Mouse (Mus musculus) embryonic facial prominence, embryonic 13.5 days (tissue): ENCODE data around the gene Olig3. TPM values are rescaled to one million over a fixed set of nuclear protein-coding genes. Genes with fewer than 3 reads are reported as not detected.
A peak's percentile ranks its signal among the peaks of the same experiment; 100 is the strongest.
"Not testable (repeated sequence)": the region's sequence is repeated elsewhere in the genome, so short reads cannot be mapped to it uniquely, and the experiment has no call there.

Source experiments
- ATAC-seq: fragments of 200-750 bp; cut with Nextera tagmentation; 2 replicates; pipeline ENCODE4 v1.8.0; 2017; ENCODE audit warnings: low read depth; ENCODE audit not compliant: insufficient number of reproducible peaks, insufficient read depth, low FRiP score, low TSS enrichment
- H3K27ac ChIP-seq: fragments of 300-500 bp; sonication (generic); 2 replicates; pipeline ENCODE4 v1.5.1; 2015; ENCODE audit warnings: moderate library complexity, mild to moderate bottlenecking, inconsistent platforms
- H3K27me3 ChIP-seq: fragments of 300-500 bp; sonication (generic); 2 replicates; pipeline ENCODE4 v1.6.1; 2015; ENCODE audit warnings: mild to moderate bottlenecking, inconsistent platforms
- H3K36me3 ChIP-seq: fragments of 300-500 bp; sonication (generic); 2 replicates; pipeline ENCODE4 v1.6.1; 2015; ENCODE audit warnings: mild to moderate bottlenecking, inconsistent platforms
- H3K4me1 ChIP-seq: fragments of 300-500 bp; sonication (generic); 2 replicates; pipeline ENCODE4 v1.6.1; 2015; ENCODE audit warnings: inconsistent platforms
- H3K4me2 ChIP-seq: fragments of 300-500 bp; sonication (generic); 2 replicates; pipeline ENCODE4 v1.6.1; 2015; ENCODE audit warnings: moderate library complexity, mild to moderate bottlenecking, inconsistent platforms
- H3K4me3 ChIP-seq: fragments of 300-500 bp; sonication (generic); 2 replicates; pipeline ENCODE4 v1.5.1; 2015; ENCODE audit warnings: mild to moderate bottlenecking, inconsistent platforms
- H3K9ac ChIP-seq: fragments of 300-500 bp; sonication (generic); 2 replicates; pipeline ENCODE4 v1.6.1; 2015; ENCODE audit warnings: mild to moderate bottlenecking, inconsistent platforms
- H3K9me3 ChIP-seq: fragments of 300-500 bp; sonication (generic); 2 replicates; pipeline ENCODE4 v1.6.1; 2016; ENCODE audit warnings: inconsistent platforms
- WGBS: fragments of 180-500 bp; shearing (Covaris S2); methylation state at CpG from one replicate; pipeline ENCODE4 v1.1.7; 2015; ENCODE audit warnings: mixed read lengths; 5-methylcytosine and 5-hydroxymethylcytosine counted together
- polyA plus RNA-seq: library from polyadenylated mRNA; unstranded; fragments of >200 nt; fragmentation: Nextera tagmentation; extraction: Ambion mirVana; gene quantifications from 2 replicates; pipeline ENCODE4 v1.2.1, GENCODE M21; 2015

Gene Olig3
- polyA plus RNA-seq, 1 experiment from 2014 or later: 0.35 TPM

GRCm38 (mm10) chr10:19362861-19363260 is 6.5 kb downstream of the Olig3 start:
- WGBS: under 1% methylated on average over 17 of the region's 17 CpGs
- Histone ChIP-seq H3K27me3 (peaks cover 95% of the 10 kb centered on the region), H3K4me1 (0 out of 2 replicates have a peak, but pooled peaks cover 3% of the 10 kb centered on the region), H3K9ac (no peak overlapping the region), H3K36me3 (no peaks in the 10 kb centered on the region), H3K9me3 (no peaks in the 10 kb centered on the region), H3K27ac (no peak overlapping the region), H3K4me3 (peak overlapping the region; percentile 18; the same call in 1 of the 2 replicates), H3K4me2 (peak overlapping the region; percentile 26; the same call in 1 of the 2 replicates)
- no peak for ATAC-seq

GRCm38 (mm10) chr10:19363365-19363764 is 7.0 kb downstream of the Olig3 start:
- no peak overlapping the region for H3K9ac ChIP-seq
- no peaks in the 10 kb centered on the region for H3K36me3 ChIP-seq
- H3K27ac ChIP-seq: no peak overlapping the region
- H3K4me3 ChIP-seq: no peak overlapping the region
- H3K27me3 ChIP-seq: peaks cover 90% of the 10 kb centered on the region
- WGBS: 5% methylated on average over 5 of the region's 5 CpGs
- no peaks in the 10 kb centered on the region for H3K9me3 ChIP-seq
- 0 out of 2 replicates have a peak, but pooled peaks cover 3% of the 10 kb centered on the region for H3K4me1 ChIP-seq
- no peak for ATAC-seq
- no peak overlapping the region for H3K4me2 ChIP-seq

GRCm38 (mm10) chr10:19369143-19369542 is 12.8 kb downstream of the Olig3 start:
- Histone ChIP-seq H3K4me3 (no peak overlapping the region), H3K27ac (no peak overlapping the region), H3K9ac (no peak overlapping the region), H3K9me3 (no peaks in the 10 kb centered on the region), H3K4me1 (no peaks in the 10 kb centered on the region), H3K36me3 (no peaks in the 10 kb centered on the region), H3K4me2 (no peak overlapping the region), H3K27me3 (peaks cover 35% of the 10 kb centered on the region)
- no peak for ATAC-seq
- 89% methylated on average over 9 of the region's 9 CpGs for WGBS

- Histone ChIP-seq H3K27ac (no peak overlapping the region), H3K4me2 (no peak overlapping the region), H3K9ac (no peak overlapping the region), H3K4me3 (no peak overlapping the region), H3K4me1 (no peaks in the 10 kb centered on the region), H3K9me3 (no peaks in the 10 kb centered on the region), H3K36me3 (no peaks in the 10 kb centered on the region), H3K27me3 (peaks cover 25% of the 10 kb centered on the region)
- no peak for ATAC-seq
- WGBS: 56% methylated on average over 3 of the region's 3 CpGs
Observed at GRCm38 (mm10) chr10:19370146-19370545, 13.8 kb downstream of the Olig3 start.

GRCm38 (mm10) chr10:19372263-19372662 is 15.9 kb downstream of the Olig3 start:
- Histone ChIP-seq H3K4me3 (no peak overlapping the region), H3K4me2 (no peak overlapping the region), H3K27ac (no peak overlapping the region), H3K9ac (no peak overlapping the region), H3K27me3 (peaks cover 5% of the 10 kb centered on the region; the same call in 1 of the 2 replicates), H3K4me1 (no peaks in the 10 kb centered on the region), H3K9me3 (no peaks in the 10 kb centered on the region), H3K36me3 (no peaks in the 10 kb centered on the region)
- WGBS: 65% methylated on average over 5 of the region's 5 CpGs
- no peak for ATAC-seq

- ATAC-seq: no peak
- Histone ChIP-seq H3K4me2 (no peak overlapping the region), H3K36me3 (no peaks in the 10 kb centered on the region), H3K4me1 (no peaks in the 10 kb centered on the region), H3K27me3 (no peaks in the 10 kb centered on the region), H3K9me3 (peaks cover under 1% of the 10 kb centered on the region; the same call in 1 of the 2 replicates), H3K9ac (no peak overlapping the region), H3K4me3 (no peak overlapping the region), H3K27ac (no peak overlapping the region)
- 52% methylated on average over 7 of the region's 7 CpGs for WGBS
Observed at GRCm38 (mm10) chr10:19373797-19374196, 17.5 kb downstream of the Olig3 start.

- H3K4me1 ChIP-seq: no peaks in the 10 kb centered on the region
- no peaks in the 10 kb centered on the region for H3K36me3 ChIP-seq
- H3K4me3 ChIP-seq: no peak overlapping the region
- H3K4me2 ChIP-seq: no peak overlapping the region
- ATAC-seq: no peak
- WGBS: 81% methylated on average over 3 of the region's 3 CpGs
- no peak overlapping the region for H3K9ac ChIP-seq
- H3K9me3 ChIP-seq: peaks cover 6% of the 10 kb centered on the region
- no peaks in the 10 kb centered on the region for H3K27me3 ChIP-seq
- no peak overlapping the region for H3K27ac ChIP-seq
Observed at GRCm38 (mm10) chr10:19374311-19374710, 18.0 kb downstream of the Olig3 start.

- H3K4me1 ChIP-seq: no peaks in the 10 kb centered on the region
- no peak for ATAC-seq
- no peaks in the 10 kb centered on the region for H3K27me3 ChIP-seq
- no peak overlapping the region for H3K27ac ChIP-seq
- no peak overlapping the region for H3K4me2 ChIP-seq
- H3K4me3 ChIP-seq: no peak overlapping the region
- H3K9ac ChIP-seq: no peak overlapping the region
- peaks cover 8% of the 10 kb centered on the region for H3K9me3 ChIP-seq
- 79% methylated on average over 2 of the region's 2 CpGs for WGBS
- H3K36me3 ChIP-seq: no peaks in the 10 kb centered on the region
Observed at GRCm38 (mm10) chr10:19375838-19376237, 19.5 kb downstream of the Olig3 start.

GRCm38 (mm10) chr10:19380971-19381370 is 24.6 kb downstream of the Olig3 start:
- H3K9ac ChIP-seq, H3K4me2 ChIP-seq, ATAC-seq, H3K27ac ChIP-seq, H3K36me3 ChIP-seq, H3K4me3 ChIP-seq, H3K27me3 ChIP-seq, H3K4me1 ChIP-seq: not testable (repeated sequence)
- H3K9me3 ChIP-seq: peaks cover 11% of the 10 kb centered on the region
- 91% methylated on average over 1 of the region's 1 CpGs for WGBS

- no peak for ATAC-seq
- WGBS: 84% methylated on average over 3 of the region's 3 CpGs
- Histone ChIP-seq H3K9me3 (peaks cover 6% of the 10 kb centered on the region; the same call in 1 of the 2 replicates), H3K4me1 (no peaks in the 10 kb centered on the region), H3K4me2 (no peak overlapping the region), H3K27me3 (no peaks in the 10 kb centered on the region), H3K36me3 (no peaks in the 10 kb centered on the region), H3K4me3 (no peak overlapping the region), H3K27ac (no peak overlapping the region), H3K9ac (no peak overlapping the region)
Observed at GRCm38 (mm10) chr10:19384176-19384575, 27.8 kb downstream of the Olig3 start.

GRCm38 (mm10) chr10:19391819-19392218 is 35.5 kb downstream of the Olig3 start:
- WGBS: 79% methylated on average over 4 of the region's 4 CpGs
- ATAC-seq: no peak
- Histone ChIP-seq H3K4me2 (no peak overlapping the region), H3K9ac (no peak overlapping the region), H3K27me3 (peaks cover 7% of the 10 kb centered on the region; the same call in 1 of the 2 replicates), H3K27ac (no peak overlapping the region), H3K9me3 (no peaks in the 10 kb centered on the region), H3K4me1 (no peaks in the 10 kb centered on the region), H3K4me3 (no peak overlapping the region), H3K36me3 (no peaks in the 10 kb centered on the region)

GRCm38 (mm10) chr10:19396485-19397137 is 40.3 kb downstream of the Olig3 start:
- H3K36me3 ChIP-seq: no peaks in the 10 kb centered on the region
- no peaks in the 10 kb centered on the region for H3K4me1 ChIP-seq
- no peak overlapping the region for H3K4me3 ChIP-seq
- ATAC-seq: no peak
- no peaks in the 10 kb centered on the region for H3K9me3 ChIP-seq
- no peak overlapping the region for H3K9ac ChIP-seq
- H3K4me2 ChIP-seq: no peak overlapping the region
- no peak overlapping the region for H3K27ac ChIP-seq
- H3K27me3 ChIP-seq: peaks cover 13% of the 10 kb centered on the region; the same call in 1 of the 2 replicates
- 42% methylated on average over 9 of the region's 9 CpGs for WGBS
